Mouse (Mus musculus): Measurements from ENCODE around the gene Zfp341. TPM values are rescaled to one million over a fixed set of nuclear protein-coding genes. Genes with fewer than 3 reads are reported as not detected.

Gene Zfp341
- total and polyA plus RNA-seq, 3 experiments = 0.58 to 4.4 (median 1.6) TPM

DNA sequence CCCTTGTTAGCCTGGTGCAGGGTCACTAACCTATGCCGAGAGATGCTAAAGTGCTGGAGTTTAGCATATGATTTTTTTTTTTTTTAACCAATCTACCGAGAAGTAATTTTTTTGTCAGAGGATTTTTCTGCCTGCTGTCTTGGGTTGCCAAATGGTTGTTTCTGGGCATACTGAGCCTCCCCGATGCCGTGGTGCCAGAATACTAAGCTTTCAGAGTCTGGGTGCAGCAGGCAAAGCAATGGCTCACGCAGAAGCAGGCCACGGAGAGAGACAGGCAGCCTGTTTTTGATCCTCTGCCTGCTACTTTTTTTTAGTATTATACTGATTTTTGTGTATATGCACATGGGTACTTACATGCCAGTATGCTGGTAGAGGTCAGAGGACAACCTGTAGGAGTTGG lies 67.8 kb downstream of the Zfp341 start:
- DNase-seq (ENCODE audit: extremely low read depth) = no peak
- peaks cover 0 to 16% of the 10 kb centered on the region in 2 experiments; a peak in 2 of 4 replicates for H3K4me1 ChIP-seq (ENCODE audit: control insufficient read depth in 1 of 2, insufficient read depth in 2 of 2)
- H3K4me3 ChIP-seq (replicated peaks in 1 of 3; ENCODE audit: low read depth in 2 of 3, low read length in 2 of 3, poor library complexity in 1 of 3) = no peak overlapping the region
- H3K9ac ChIP-seq (ENCODE audit: insufficient read depth, low read depth) = no peak overlapping the region
- dilution Hi-C loops (cut with MboI; ENCODE audit: extremely low pct_ligation_motif_present, extremely low pct_unique_long_range_greater_than_20kb, low sequenced_read_pairs) = no loop called here
- in situ Hi-C loops (cut with MboI; ENCODE audit: low pct_ligation_motif_present, low pct_unique_long_range_greater_than_20kb, low sequenced_read_pairs) = no loop called here
- H3K9me3 ChIP-seq (replicated peaks; ENCODE audit: low read length) = no peaks in the 10 kb centered on the region
- H3K79me2 ChIP-seq (replicated peaks; ENCODE audit: control insufficient read depth, extremely low read depth, insufficient read depth, poor library complexity, severe bottlenecking) = peaks cover 23% of the 10 kb centered on the region
- no peaks in the 10 kb centered on the region for H3K27me3 ChIP-seq (replicated peaks)
- no peak for TF ChIP-seq JUND (conservative IDR thresholded peaks at IDR 0.05; ENCODE audit: low read depth, low read length)
- TF ChIP-seq NELFE (IDR thresholded peaks at IDR 0.05; ENCODE audit: low read depth, low read length) = no peak
- TF ChIP-seq ZC3H11A (IDR thresholded peaks at IDR 0.05; ENCODE audit: low read depth, low read length) = no peak
- no peak for TF ChIP-seq MAX (IDR thresholded peaks at IDR 0.05; ENCODE audit: low read length)
- no peak for TF ChIP-seq USF1 (IDR thresholded peaks at IDR 0.05; ENCODE audit: low read depth, low read length)
- no peak for TF ChIP-seq POLR2AphosphoS2 (IDR thresholded peaks at IDR 0.05; ENCODE audit: low read depth, low read length)
- no peak for TF ChIP-seq SIN3A (IDR thresholded peaks at IDR 0.05; ENCODE audit: low read length)
- TF ChIP-seq NRF1 (IDR thresholded peaks at IDR 0.05; ENCODE audit: low read depth, low read length) = no peak
- no peak for TF ChIP-seq BHLHE40 (IDR thresholded peaks at IDR 0.05; ENCODE audit: low read depth, low read length)
- no peak for TF ChIP-seq TCF12 (IDR thresholded peaks at IDR 0.05; ENCODE audit: low read depth, low read length)
- TF ChIP-seq PAX5 (IDR thresholded peaks at IDR 0.05; ENCODE audit: low read length) = no peak
- no peak for TF ChIP-seq CTCF (conservative IDR thresholded peaks at IDR 0.05 in 1 of 2, IDR thresholded peaks at IDR 0.05 in 1 of 2; ENCODE audit: low read depth in 2 of 2, low read length in 2 of 2)
- no peak for TF ChIP-seq JUN (IDR thresholded peaks at IDR 0.05; ENCODE audit: insufficient read depth, low read depth, low read length)
- TF ChIP-seq POLR2A (IDR thresholded peaks at IDR 0.05; ENCODE audit: low read depth, low read length) = no peak
- H3K4me2 ChIP-seq (ENCODE audit: insufficient read depth, low read depth, poor library complexity, severe bottlenecking) = no peak overlapping the region
- H3K27ac ChIP-seq (ENCODE audit: insufficient read depth, low read depth) = no peak overlapping the region
- H3K36me3 ChIP-seq (replicated peaks in 1 of 2; ENCODE audit: control insufficient read depth in 1 of 2, insufficient read depth in 1 of 2, low read length in 1 of 2) = peaks cover 20 to 71% of the 10 kb centered on the region in 2 experiments

- dilution Hi-C loops (cut with MboI; ENCODE audit: extremely low pct_ligation_motif_present, extremely low pct_unique_long_range_greater_than_20kb, low sequenced_read_pairs) = no loop called here
- Histone ChIP-seq H3K4me1 (ENCODE audit: control insufficient read depth in 1 of 2, insufficient read depth in 2 of 2) (peaks cover 0 to 16% of the 10 kb centered on the region in 2 experiments; a peak in 2 of 4 replicates), H3K79me2 (replicated peaks; ENCODE audit: control insufficient read depth, extremely low read depth, insufficient read depth, poor library complexity, severe bottlenecking) (peaks cover 23% of the 10 kb centered on the region), H3K4me2 (ENCODE audit: insufficient read depth, low read depth, poor library complexity, severe bottlenecking) (no peak overlapping the region), H3K9me3 (replicated peaks; ENCODE audit: low read length) (no peaks in the 10 kb centered on the region), H3K27ac (ENCODE audit: insufficient read depth, low read depth) (no peak overlapping the region), H3K27me3 (replicated peaks) (no peaks in the 10 kb centered on the region), H3K9ac (ENCODE audit: insufficient read depth, low read depth) (no peak overlapping the region), H3K4me3 (replicated peaks in 1 of 3; ENCODE audit: low read depth in 2 of 3, low read length in 2 of 3, poor library complexity in 1 of 3) (no peak overlapping the region), H3K36me3 (replicated peaks in 1 of 2; ENCODE audit: control insufficient read depth in 1 of 2, insufficient read depth in 1 of 2, low read length in 1 of 2) (peaks cover 20 to 70% of the 10 kb centered on the region in 2 experiments)
- no peak for TF ChIP-seq BHLHE40 (IDR thresholded peaks at IDR 0.05; ENCODE audit: low read depth, low read length)
- TF ChIP-seq E2F4 (IDR thresholded peaks at IDR 0.05; ENCODE audit: insufficient replicate concordance, low read depth, low read length) = no peak
- TF ChIP-seq POLR2AphosphoS2 (IDR thresholded peaks at IDR 0.05; ENCODE audit: low read depth, low read length) = no peak
- TF ChIP-seq USF1 (IDR thresholded peaks at IDR 0.05; ENCODE audit: low read depth, low read length) = no peak
- TF ChIP-seq JUN (IDR thresholded peaks at IDR 0.05; ENCODE audit: insufficient read depth, low read depth, low read length) = no peak
- no peak for TF ChIP-seq GABPA (IDR thresholded peaks at IDR 0.05; ENCODE audit: insufficient replicate concordance, low read depth, low read length)
- no peak for TF ChIP-seq CHD2 (IDR thresholded peaks at IDR 0.05; ENCODE audit: low read length)
- no peak for TF ChIP-seq MYC (IDR thresholded peaks at IDR 0.05; ENCODE audit: low read depth, low read length)
- no peak for TF ChIP-seq ELF1 (IDR thresholded peaks at IDR 0.05; ENCODE audit: low read depth, low read length)
- no peak for TF ChIP-seq ETS1 (conservative IDR thresholded peaks at IDR 0.05; ENCODE audit: low read depth, low read length)
- no peak for TF ChIP-seq TCF12 (IDR thresholded peaks at IDR 0.05; ENCODE audit: low read depth, low read length)
- no peak for TF ChIP-seq ZKSCAN1 (IDR thresholded peaks at IDR 0.05; ENCODE audit: borderline replicate concordance, low read depth, low read length)
- DNase-seq (ENCODE audit: extremely low read depth) = no peak
- in situ Hi-C loops (cut with MboI; ENCODE audit: low pct_ligation_motif_present, low pct_unique_long_range_greater_than_20kb, low sequenced_read_pairs) = no loop called here
Observed at GRCm38 (mm10) chr2:154682712-154683111, 69.6 kb downstream of the Zfp341 start.

Data from CH12.LX (cell line).